ENCODE assay signal across 23 mouse cellular contexts in the genomic region with DNA sequence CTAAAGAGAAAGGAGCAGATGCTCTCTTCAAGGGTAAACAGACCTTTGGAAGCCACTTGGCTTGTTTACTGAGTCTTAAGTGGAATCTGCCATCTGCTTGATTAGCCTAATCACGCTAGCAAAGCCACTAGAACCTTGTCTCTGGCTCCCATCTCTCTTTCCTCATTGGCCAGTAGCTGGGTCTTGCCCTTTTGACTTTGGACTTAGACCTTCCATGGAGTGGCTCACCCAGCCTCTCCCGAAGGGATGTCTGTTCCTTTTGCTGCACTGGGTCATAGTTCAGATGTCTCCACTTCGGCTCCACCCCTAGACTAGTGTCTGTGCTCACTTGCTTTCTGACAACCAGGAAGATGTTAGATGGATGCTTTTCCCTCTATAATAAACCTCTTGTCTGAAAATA. TPM values are rescaled to one million over a fixed set of nuclear protein-coding genes. Genes with fewer than 3 reads are reported as not detected.
A peak's percentile ranks its signal among the peaks of the same experiment; 100 is the strongest.
DNase-seq lines count a peak whose midpoint lies in the region; ATAC-seq and TF ChIP-seq lines count a peak whose summit lies in the region.
"Had no signal": no experiment of that assay in that cellular context is flagged by ENCODE, and none has a peak within 500 bp of the region (broad histone marks: within the 10 kb centered on the region; RNA-seq: fewer than 3 reads in every experiment).

No protein-coding gene starts in this region.

- TF ChIP-seq POLR2A in brain, embryonic 14.5 days (IDR thresholded peaks at IDR 0.05; ENCODE audit: borderline replicate concordance, extremely low read depth, insufficient read depth, insufficient read length, poor library complexity, severe bottlenecking), result no peak
- TF ChIP-seq POLR2A in kidney, adult 2 months (IDR thresholded peaks at IDR 0.05; ENCODE audit: low read depth, low read length), result no peak

- no peak overlapping the region for H3K9ac ChIP-seq in forebrain, embryonic 14.5 days (ENCODE audit: low read length)
- H3K9ac ChIP-seq in forebrain, embryonic 13.5 days, result no peak overlapping the region
- H3K9ac ChIP-seq: embryonic facial prominence, embryonic 12.5 days; hindbrain, embryonic 13.5 days; limb, embryonic 13.5 days; liver, embryonic 14.5 days; lung, embryonic 14.5 days had no signal

- no peaks in the 10 kb centered on the region for H3K27me3 ChIP-seq in forebrain, embryonic 14.5 days (replicated peaks; ENCODE audit: control insufficient read depth, insufficient read depth, low read length)
- no peaks in the 10 kb centered on the region for H3K27me3 ChIP-seq in forebrain, embryonic 13.5 days
- H3K27me3 ChIP-seq in kidney, adult 2 months (replicated peaks; ENCODE audit: control insufficient read depth, insufficient read depth, low read length), result no peaks in the 10 kb centered on the region
- H3K27me3 ChIP-seq in hindbrain, embryonic 10.5 days (ENCODE audit: insufficient read depth, poor library complexity, severe bottlenecking), result no peaks in the 10 kb centered on the region
- H3K27me3 ChIP-seq: embryonic facial prominence, embryonic 12.5 days; hindbrain, embryonic 13.5 days; limb, embryonic 13.5 days had no signal

- ATAC-seq in forebrain, embryonic 14.5 days, result no peak
- no peak for ATAC-seq in forebrain, embryonic 13.5 days
- ATAC-seq: activated CD4-positive, CD25-positive, alpha-beta regulatory T cell, adult 4 months had no signal

- peaks cover 11% of the 10 kb centered on the region; the same call in 1 of the 2 replicates for H3K4me1 ChIP-seq in forebrain, embryonic 14.5 days (ENCODE audit: control insufficient read depth, insufficient read depth, low read length)
- H3K4me1 ChIP-seq in forebrain, embryonic 13.5 days, result peaks cover 16% of the 10 kb centered on the region
- peaks cover 8% of the 10 kb centered on the region; the same call in 1 of the 2 replicates for H3K4me1 ChIP-seq in kidney, adult 2 months (ENCODE audit: control insufficient read depth, insufficient read depth, low read length)
- peaks cover 8% of the 10 kb centered on the region; the same call in 1 of the 2 replicates for H3K4me1 ChIP-seq in hindbrain, embryonic 10.5 days (replicated peaks)

- H3K27ac ChIP-seq in forebrain, embryonic 14.5 days (ENCODE audit: low read depth, low read length), result no peak overlapping the region
- no peak overlapping the region for H3K27ac ChIP-seq in forebrain, embryonic 13.5 days
- peak overlapping the region; percentile 85 for H3K27ac ChIP-seq in kidney, adult 2 months (ENCODE audit: insufficient read depth, low read depth, low read length)
- H3K27ac ChIP-seq in hindbrain, embryonic 10.5 days, result no peak overlapping the region
- H3K27ac ChIP-seq: embryonic facial prominence, embryonic 12.5 days; gastrocnemius, adult 2 months; hindbrain, embryonic 13.5 days; limb, embryonic 13.5 days; liver, embryonic 14.5 days had no signal

- no peaks in the 10 kb centered on the region for H3K9me3 ChIP-seq in forebrain, embryonic 14.5 days (replicated peaks; ENCODE audit: control insufficient read depth, low read length)
- no peaks in the 10 kb centered on the region for H3K9me3 ChIP-seq in forebrain, embryonic 13.5 days (replicated peaks)
- H3K9me3 ChIP-seq in hindbrain, embryonic 10.5 days, result no peaks in the 10 kb centered on the region
- H3K9me3 ChIP-seq: embryonic facial prominence, embryonic 12.5 days; hindbrain, embryonic 13.5 days; limb, embryonic 13.5 days had no signal

- no peak overlapping the region for H3K4me3 ChIP-seq in forebrain, embryonic 14.5 days (ENCODE audit: low read depth, low read length)
- no peak overlapping the region for H3K4me3 ChIP-seq in forebrain, embryonic 13.5 days
- H3K4me3 ChIP-seq in kidney, adult 2 months (ENCODE audit: insufficient read depth, low read depth, low read length), result no peak overlapping the region
- H3K4me3 ChIP-seq in hindbrain, embryonic 10.5 days, result no peak overlapping the region
- H3K4me3 ChIP-seq: embryonic facial prominence, embryonic 12.5 days; gastrocnemius, adult 2 months; hindbrain, embryonic 13.5 days; limb, embryonic 13.5 days had no signal

- WGBS in forebrain, embryonic 14.5 days, result 78% methylated on average over 3 of the region's 3 CpGs
- 90% methylated on average over 3 of the region's 3 CpGs for WGBS in forebrain, embryonic 13.5 days
- WGBS in kidney, adult 2 months, result 51% methylated on average over 3 of the region's 3 CpGs
- 74% methylated on average over 3 of the region's 3 CpGs for WGBS in hindbrain, embryonic 10.5 days

- no peak overlapping the region for H3K4me2 ChIP-seq in forebrain, embryonic 14.5 days (ENCODE audit: low read length)
- H3K4me2 ChIP-seq in forebrain, embryonic 13.5 days, result no peak overlapping the region
- H3K4me2 ChIP-seq: embryonic facial prominence, embryonic 12.5 days; hindbrain, embryonic 13.5 days; limb, embryonic 13.5 days; lung, embryonic 14.5 days had no signal

- no peak for TF ChIP-seq CTCF in brain, embryonic 14.5 days (IDR thresholded peaks at IDR 0.05; ENCODE audit: borderline replicate concordance, extremely low read depth, insufficient read depth, insufficient read length)
- no peak for TF ChIP-seq CTCF in kidney, adult 2 months (conservative IDR thresholded peaks at IDR 0.05; ENCODE audit: insufficient read depth, insufficient read length, low read depth, low read length)

- no peaks in the 10 kb centered on the region for H3K36me3 ChIP-seq in forebrain, embryonic 14.5 days (ENCODE audit: control insufficient read depth, insufficient read depth, low read length)
- no peaks in the 10 kb centered on the region for H3K36me3 ChIP-seq in forebrain, embryonic 13.5 days (ENCODE audit: poor library complexity, severe bottlenecking)
- H3K36me3 ChIP-seq in kidney, adult 2 months (ENCODE audit: control insufficient read depth, insufficient read depth, low read length), result no peaks in the 10 kb centered on the region
- no peaks in the 10 kb centered on the region for H3K36me3 ChIP-seq in hindbrain, embryonic 10.5 days
- H3K36me3 ChIP-seq: embryonic facial prominence, embryonic 12.5 days; hindbrain, embryonic 13.5 days; limb, embryonic 13.5 days had no signal

- peak; percentile 15 for DNase-seq in forebrain, embryonic 14.5 days (ENCODE audit: low spot score)
- DNase-seq in brain, embryonic 14.5 days (ENCODE audit: low read depth), result peak; percentile 33
- DNase-seq in kidney, adult 2 months, result peak; percentile 90
- peak; percentile 19 for DNase-seq in kidney, postnatal 10 days
- DNase-seq in layer of hippocampus, postnatal 36 days, result no peak
- DNase-seq in thymus, adult 18-20 months, result no peak
- no peak for DNase-seq in hindbrain, embryonic 10.5 days (ENCODE audit: low spot score)
- DNase-seq: adrenal gland, postnatal 10 days; cerebellum, adult 11 months; cerebellum, postnatal 10 days; gastrocnemius, adult 2 months; lung, embryonic 14.5 days; lung, postnatal 36 days; midbrain, embryonic 14.5 days; right cerebral cortex, postnatal 14 days; spleen, adult 18-20 months had no signal

RNA-seq across cellular contexts. Expression of a gene that starts 28.8 kb away (rescaled TPM):
- polyA plus RNA-seq in forebrain, embryonic 14.5 days (2014; fragmentation: Nextera tagmentation; extraction: Ambion mirVana), result 3.6 and 5.4 TPM in 2 replicates
- polyA plus RNA-seq in forebrain, embryonic 13.5 days (2015; fragmentation: Nextera tagmentation; extraction: Ambion mirVana), result 6.3 and 7.4 TPM in 2 replicates
- polyA plus RNA-seq in brain, embryonic 14.5 days (2012; rRNA removed), result 3.9 and 5.9 TPM in 2 replicates
- 6.1 and 7.0 TPM in 2 replicates for polyA plus RNA-seq in kidney, adult 2 months (2012; rRNA removed)
- total RNA-seq in layer of hippocampus, postnatal 36 days (2021), result 10 to 100 TPM; 11.4 to 13.4 TPM
- polyA plus RNA-seq in hindbrain, embryonic 10.5 days (2016; fragmentation: Nextera tagmentation; extraction: Ambion mirVana), result 7.7 and 8.5 TPM in 2 replicates
- total RNA-seq: megakaryocyte-erythroid progenitor cell, adult 5-6 weeks had no signal

Comparison
In these comparisons a context has a peak if more than half of its experiments do, and no peak if none do; other contexts are left out.
1. DNase-seq: peak in forebrain, embryonic 14.5 days (single experiment), brain, embryonic 14.5 days (single experiment), kidney, adult 2 months (single experiment) and kidney, postnatal 10 days (single experiment); none in layer of hippocampus, postnatal 36 days (0 of 2), thymus, adult 18-20 months (0 of 2) and hindbrain, embryonic 10.5 days (single experiment).